Comparison of ENCODE assay signal across 8 mouse cellular contexts in genomic region chrX:50550297-50550696, GRCm38 (mm10).
DNase-seq lines count a peak whose midpoint lies in the region; ATAC-seq and TF ChIP-seq lines count a peak whose summit lies in the region.

No protein-coding gene starts in this region.

- 0 out of 2 replicates have a peak overlapping the region, but pooled peaks have one; percentile 25 for H3K27ac ChIP-seq in heart, embryonic 16.5 days (ENCODE audit: low read length)
- H3K27ac ChIP-seq in limb, embryonic 12.5 days = 0 out of 2 replicates have a peak overlapping the region, but pooled peaks have one; percentile 45

- H3ac ChIP-seq in myocyte (ENCODE audit: control insufficient read depth, insufficient read length) = no peak overlapping the region

- WGBS in heart, embryonic 16.5 days = 49% methylated on average over 10 of the region's 10 CpGs
- 55% methylated on average over 10 of the region's 10 CpGs for WGBS in limb, embryonic 12.5 days

- H3K79me2 ChIP-seq in myocyte (ENCODE audit: control insufficient read depth, insufficient read depth) = no peaks in the 10 kb centered on the region

- peak overlapping the region; percentile 50 for H3K4me3 ChIP-seq in heart, embryonic 16.5 days (ENCODE audit: low read length)
- peak overlapping the region; percentile 34 for H3K4me3 ChIP-seq in limb, embryonic 12.5 days (replicated peaks)
- H3K4me3 ChIP-seq in myocyte = peak overlapping the region; percentile 30

- H3K27me3 ChIP-seq in heart, embryonic 16.5 days (ENCODE audit: control insufficient read depth, insufficient read depth, low read length) = no peaks in the 10 kb centered on the region
- no peaks in the 10 kb centered on the region for H3K27me3 ChIP-seq in limb, embryonic 12.5 days
- no peaks in the 10 kb centered on the region for H3K27me3 ChIP-seq in myocyte (ENCODE audit: control insufficient read depth, insufficient read depth, insufficient read length)

- H3K9me3 ChIP-seq in heart, embryonic 16.5 days (replicated peaks; ENCODE audit: control insufficient read depth, low read length) = no peaks in the 10 kb centered on the region
- H3K9me3 ChIP-seq in limb, embryonic 12.5 days = no peaks in the 10 kb centered on the region

- H3K4me1 ChIP-seq in heart, embryonic 16.5 days (ENCODE audit: control insufficient read depth, insufficient read depth, low read length) = no peaks in the 10 kb centered on the region
- no peaks in the 10 kb centered on the region for H3K4me1 ChIP-seq in limb, embryonic 12.5 days (replicated peaks)

- H3K9ac ChIP-seq in heart, embryonic 16.5 days (ENCODE audit: low read length) = peak overlapping the region; percentile 60
- no peak overlapping the region for H3K9ac ChIP-seq in limb, embryonic 12.5 days (replicated peaks)

- ATAC-seq in heart, embryonic 16.5 days (replicated peaks; ENCODE audit: extremely low read depth, insufficient read depth, low FRiP score) = peak; percentile 45; the same call in 1 of the 2 replicates
- no peak for ATAC-seq in limb, embryonic 12.5 days (ENCODE audit: insufficient number of reproducible peaks, insufficient read depth, low FRiP score, low TSS enrichment, low read depth)
- ATAC-seq in erythroid progenitor cell, adult 5-6 weeks (replicated peaks; ENCODE audit: low FRiP score, poor library complexity, severe bottlenecking) = no peak

- no peak for TF ChIP-seq POLR2A in myocyte (IDR thresholded peaks at IDR 0.05; ENCODE audit: insufficient read length, low read depth)

- DNase-seq in adrenal gland, adult 2 months = peak; percentile 63
- DNase-seq in adrenal gland, postnatal 4 days (ENCODE audit: low spot score in 2 of 2) = no peak
- peak; percentile 66 for DNase-seq in thymus, postnatal 0 days (ENCODE audit: low spot score)
- no peak for DNase-seq in thymus, postnatal 25 days

- H3K4me2 ChIP-seq in heart, embryonic 16.5 days (ENCODE audit: low read depth, low read length) = peak overlapping the region; percentile 54
- H3K4me2 ChIP-seq in limb, embryonic 12.5 days = peak overlapping the region; percentile 42
- peak overlapping the region; percentile 75 for H3K4me2 ChIP-seq in myocyte (ENCODE audit: low read depth)

- H3K36me3 ChIP-seq in heart, embryonic 16.5 days (ENCODE audit: control insufficient read depth, insufficient read depth) = no peaks in the 10 kb centered on the region
- no peaks in the 10 kb centered on the region for H3K36me3 ChIP-seq in limb, embryonic 12.5 days
- no peaks in the 10 kb centered on the region for H3K36me3 ChIP-seq in myocyte (ENCODE audit: control insufficient read depth, insufficient read depth)

TF ChIP-seq in myocyte, 11 proteins besides CTCF, POLR2A, EP300 and RAD21:
- TF ChIP-seq E2F4 (IDR thresholded peaks at IDR 0.05; ENCODE audit: insufficient read depth) = no peak
- no peak for TF ChIP-seq USF1 (IDR thresholded peaks at IDR 0.05; ENCODE audit: low read depth)
- no peak for TF ChIP-seq REST (IDR thresholded peaks at IDR 0.05; ENCODE audit: insufficient read depth, insufficient read length)
- no peak for TF ChIP-seq SRF (IDR thresholded peaks at IDR 0.05; ENCODE audit: control insufficient read depth, insufficient read length, low read depth)
- TF ChIP-seq TCF12 (IDR thresholded peaks at IDR 0.05; ENCODE audit: insufficient read depth, poor library complexity, severe bottlenecking) = no peak
- TF ChIP-seq POLR2AphosphoS2 (IDR thresholded peaks at IDR 0.05; ENCODE audit: insufficient read length, low read depth) = no peak
- no peak for TF ChIP-seq MAX (IDR thresholded peaks at IDR 0.05; ENCODE audit: low read depth)
- no peak for TF ChIP-seq MYOD1 (IDR thresholded peaks at IDR 0.05; ENCODE audit: control insufficient read depth in 1 of 3, insufficient read length in 2 of 3, low read depth in 2 of 3)
- no peak for TF ChIP-seq CEBPB (IDR thresholded peaks at IDR 0.05; ENCODE audit: insufficient read depth, poor library complexity, severe bottlenecking)
- TF ChIP-seq MYOG (IDR thresholded peaks at IDR 0.05; ENCODE audit: control insufficient read depth in 1 of 3, insufficient read depth in 1 of 3, insufficient read length in 2 of 3, low read depth in 2 of 3) = no peak
- TF ChIP-seq TCF3 (IDR thresholded peaks at IDR 0.05; ENCODE audit: insufficient read length, low read depth) = no peak

Comparison
In these comparisons a context has a peak if more than half of its experiments do, and no peak if none do; other contexts are left out.
1. DNase-seq: peak in adrenal gland, adult 2 months (single experiment) and thymus, postnatal 0 days (single experiment); none in adrenal gland, postnatal 4 days (0 of 2) and thymus, postnatal 25 days (single experiment).
2. Peak in every context shown above with its lines, with median percentiles within 50 percentile points of each other: H3K4me2 ChIP-seq and H3K4me3 ChIP-seq.